ENCODE assay signal across 9 mouse cellular contexts in genomic region chr8:108690576-108691455, GRCm38 (mm10).
DNase-seq lines count a peak whose midpoint lies in the region; ATAC-seq and TF ChIP-seq lines count a peak whose summit lies in the region.
"Had no signal": no experiment of that assay in that cellular context is flagged by ENCODE, and none has a peak within 500 bp of the region (broad histone marks: within the 10 kb centered on the region; RNA-seq: fewer than 3 reads in every experiment).

No protein-coding gene starts in this region.

- no peaks in the 10 kb centered on the region for H3K9me3 ChIP-seq in heart, embryonic 13.5 days
- H3K9me3 ChIP-seq in limb, embryonic 13.5 days, result no peaks in the 10 kb centered on the region

- peak overlapping the region; percentile 72 for H3K9ac ChIP-seq in heart, embryonic 13.5 days
- peak overlapping the region; percentile 39; the same call in 1 of the 2 replicates for H3K9ac ChIP-seq in limb, embryonic 13.5 days

- H3K36me3 ChIP-seq in heart, embryonic 13.5 days, result no peaks in the 10 kb centered on the region
- no peaks in the 10 kb centered on the region for H3K36me3 ChIP-seq in limb, embryonic 13.5 days

- peak; percentile 33 to 45 for DNase-seq in heart, adult 18-20 months
- no peak for DNase-seq in heart, adult 9 months (ENCODE audit: low spot score in 2 of 2)
- DNase-seq in frontal cortex, postnatal 36 days (ENCODE audit: low spot score in 2 of 2), result no peak
- DNase-seq in spleen, adult 18-20 months, result no peak
- DNase-seq in frontal cortex, adult 2 months (ENCODE audit: extremely low spot score in 1 of 2, low spot score in 1 of 2), result no peak

- no peak for TF ChIP-seq POLR2A in bone marrow macrophage, adult 2 months (IDR thresholded peaks at IDR 0.05; ENCODE audit: borderline replicate concordance, low read depth, low read length)

- TF ChIP-seq CTCF in bone marrow macrophage, adult 2 months (IDR thresholded peaks at IDR 0.05; ENCODE audit: low read depth, low read length), result no peak

- H3K4me1 ChIP-seq in bone marrow macrophage, adult 2 months (ENCODE audit: control insufficient read depth, insufficient read depth, low read length), result peaks cover 36% of the 10 kb centered on the region
- H3K4me1 ChIP-seq in heart, embryonic 13.5 days, result peaks cover 43% of the 10 kb centered on the region
- peaks cover 50% of the 10 kb centered on the region for H3K4me1 ChIP-seq in limb, embryonic 13.5 days

- ATAC-seq in heart, embryonic 13.5 days (ENCODE audit: extremely low read depth, insufficient number of reproducible peaks, low FRiP score, low TSS enrichment), result no peak
- 0 out of 2 replicates have a peak, but pooled peaks have one; percentile 41 for ATAC-seq in limb, embryonic 13.5 days (ENCODE audit: low FRiP score, low read depth)

- peak overlapping the region; percentile 39; the same call in 1 of the 2 replicates for H3K4me3 ChIP-seq in bone marrow macrophage, adult 2 months (ENCODE audit: insufficient read depth, low read length)
- H3K4me3 ChIP-seq in heart, embryonic 13.5 days, result peak overlapping the region; percentile 46
- H3K4me3 ChIP-seq in limb, embryonic 13.5 days, result peak overlapping the region; percentile 31; the same call in 1 of the 2 replicates
- H3K4me3 ChIP-seq: erythroblast, embryonic 14.5 days had no signal

- WGBS in heart, embryonic 13.5 days, result 16% methylated on average over 14 of the region's 14 CpGs
- 19% methylated on average over 14 of the region's 14 CpGs for WGBS in limb, embryonic 13.5 days

- H3K27ac ChIP-seq in bone marrow macrophage, adult 2 months (ENCODE audit: insufficient read depth, low read depth, low read length), result peak overlapping the region; percentile 97
- peak overlapping the region; percentile 62; the same call in 1 of the 2 replicates for H3K27ac ChIP-seq in heart, embryonic 13.5 days (replicated peaks)
- 0 out of 2 replicates have a peak overlapping the region, but pooled peaks have one; percentile 22 for H3K27ac ChIP-seq in limb, embryonic 13.5 days

- peak overlapping the region; percentile 81 for H3K4me2 ChIP-seq in heart, embryonic 13.5 days
- peak overlapping the region; percentile 66 for H3K4me2 ChIP-seq in limb, embryonic 13.5 days (replicated peaks)

- peaks cover 20% of the 10 kb centered on the region for H3K27me3 ChIP-seq in heart, embryonic 13.5 days (replicated peaks)
- peaks cover 21% of the 10 kb centered on the region for H3K27me3 ChIP-seq in limb, embryonic 13.5 days

Comparison
In these comparisons a context has a peak if more than half of its experiments do, and no peak if none do; other contexts are left out.
1. DNase-seq: peak in heart, adult 18-20 months (2 of 2); none in heart, adult 9 months (0 of 2), frontal cortex, postnatal 36 days (0 of 2), spleen, adult 18-20 months (0 of 2) and frontal cortex, adult 2 months (0 of 2).
2. H3K27ac ChIP-seq: peak in every context shown above with its lines; median percentile 97 in bone marrow macrophage, adult 2 months; 62 in heart, embryonic 13.5 days; 22 in limb, embryonic 13.5 days.
3. Peak in every context shown above with its lines, with median percentiles within 50 percentile points of each other: H3K4me3 ChIP-seq.